Mouse (Mus musculus) liver, adult (tissue): ENCODE measurements around the gene Apc2.

Experiments
- GATA4 ChIP-seq: IDR thresholded peaks from 2 replicates; pipeline ENCODE4 v1.6.1; 2014; ENCODE audit warnings: mild to moderate bottlenecking, low read length; ENCODE audit not compliant: insufficient replicate concordance

The Apc2 gene

GRCm38 (mm10) chr10:80355431-80355830 lies 59.7 kb downstream of the Apc2 start:
- no peak for TF ChIP-seq GATA4

DNA sequence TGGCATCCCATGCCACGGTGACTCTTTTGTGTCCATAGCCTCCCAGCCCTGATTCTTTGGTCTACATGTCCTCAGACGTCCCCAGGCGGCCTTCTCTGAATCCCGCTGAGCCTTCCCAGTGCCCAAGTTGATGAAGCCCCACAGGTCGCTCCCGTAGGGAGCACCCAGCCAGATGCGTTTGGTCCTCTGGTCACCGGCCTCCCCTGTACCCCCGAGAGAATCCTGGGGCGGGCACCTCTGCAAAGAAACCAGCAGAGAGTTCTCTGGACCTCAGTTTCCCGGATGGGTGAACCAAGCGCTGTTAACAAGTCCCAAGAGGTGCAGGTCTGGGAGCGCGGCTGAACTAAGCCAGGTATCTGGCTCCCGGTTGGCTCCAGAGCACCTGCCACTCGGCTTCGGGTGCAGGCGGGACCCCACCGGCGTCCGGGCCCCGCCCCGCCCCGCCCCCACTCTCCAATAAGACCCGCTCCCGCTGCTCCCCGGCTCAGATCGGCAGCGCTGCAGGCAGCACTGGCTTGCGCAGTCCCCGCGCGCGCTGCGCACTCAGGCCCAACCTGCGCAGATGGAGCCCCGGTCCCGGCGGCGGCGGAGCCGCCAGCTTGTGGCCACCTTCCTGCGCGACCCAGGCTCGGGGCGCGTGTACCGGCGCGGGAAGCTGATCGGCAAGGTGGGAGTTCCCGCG lies 60.4 kb downstream of the Apc2 start, which contains the start of gene Plk5:
TSS of gene Plk5 (plus strand) at position 459 of the 682 bp plus-strand sequence.
- no peak for TF ChIP-seq GATA4

- no peak for TF ChIP-seq GATA4
These were observed 61.0 kb downstream of the Apc2 start for GRCm38 (mm10) chr10:80356737-80357136.

DNA sequence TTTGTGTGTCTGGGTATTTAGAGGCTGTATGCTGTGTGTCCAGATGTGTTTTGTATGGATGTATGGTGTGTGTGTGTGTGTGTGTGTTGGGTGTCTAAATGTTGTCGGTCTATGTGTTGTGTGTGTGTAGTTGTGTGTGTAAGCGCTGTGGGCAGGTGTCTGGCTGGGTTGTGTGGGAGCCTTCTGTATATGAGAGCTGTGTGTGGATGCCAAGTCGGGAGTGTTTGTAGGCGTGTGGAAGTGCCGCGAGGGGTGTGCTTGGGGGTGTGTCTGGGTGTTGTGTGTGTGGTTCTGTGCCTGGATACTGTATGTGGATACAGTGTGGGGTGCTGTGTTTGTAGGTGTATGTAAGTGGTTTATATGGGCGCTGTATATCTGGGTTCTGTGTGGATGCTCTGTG lies 61.6 kb downstream of the Apc2 start:
- TF ChIP-seq GATA4 = no peak

DNA sequence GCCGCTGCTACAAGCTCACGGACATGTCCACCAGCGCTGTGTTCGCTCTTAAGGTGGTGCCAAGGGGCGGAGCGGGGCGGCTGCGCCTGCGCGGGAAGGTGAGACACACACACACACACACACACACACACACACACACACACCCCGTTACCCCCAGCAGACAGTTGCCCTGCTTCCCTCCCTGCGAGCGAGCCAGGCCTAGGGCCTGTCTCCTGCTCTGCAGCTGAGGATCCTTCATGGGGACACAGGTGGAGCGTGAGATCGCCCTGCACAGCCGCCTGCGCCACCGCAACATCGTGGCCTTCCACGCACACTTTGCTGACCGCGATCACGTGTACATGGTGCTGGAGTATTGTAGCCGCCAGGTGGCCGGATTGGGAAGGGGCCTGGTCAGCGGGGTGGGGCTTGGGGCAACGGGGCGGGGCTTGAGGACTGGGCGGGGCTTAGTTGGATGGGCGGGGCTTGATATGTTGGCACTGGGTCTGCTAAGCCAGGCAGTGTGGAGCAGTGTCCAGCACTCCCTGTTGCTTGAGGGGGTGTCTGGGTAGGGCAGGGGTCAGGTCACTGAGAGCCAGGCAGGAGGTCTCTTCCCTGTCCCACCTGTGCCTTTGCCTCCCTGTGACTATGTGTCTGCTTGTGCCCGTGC lies 62.3 kb downstream of the Apc2 start:
- TF ChIP-seq GATA4 = no peak

DNA sequence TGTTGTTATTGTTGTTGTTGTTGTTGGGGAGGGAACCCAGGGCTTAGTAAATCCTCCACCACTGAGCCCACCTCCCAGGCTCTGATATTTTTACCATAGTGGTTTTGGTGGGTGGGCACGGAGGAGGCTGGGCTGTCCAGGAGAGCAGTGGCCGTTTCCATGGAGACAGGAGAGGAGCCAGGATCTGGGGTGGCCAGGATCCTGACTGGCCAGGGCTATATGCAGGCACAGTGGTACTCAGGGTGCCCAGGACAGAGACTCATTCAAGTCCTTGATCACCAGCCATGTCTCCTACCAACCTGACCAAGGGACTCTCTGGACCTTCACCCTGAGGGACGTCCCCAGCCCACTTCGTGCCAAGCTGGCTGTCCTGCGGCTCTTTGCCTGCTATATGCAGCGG lies 68.0 kb downstream of the Apc2 start:
- TF ChIP-seq GATA4 = no peak

DNA sequence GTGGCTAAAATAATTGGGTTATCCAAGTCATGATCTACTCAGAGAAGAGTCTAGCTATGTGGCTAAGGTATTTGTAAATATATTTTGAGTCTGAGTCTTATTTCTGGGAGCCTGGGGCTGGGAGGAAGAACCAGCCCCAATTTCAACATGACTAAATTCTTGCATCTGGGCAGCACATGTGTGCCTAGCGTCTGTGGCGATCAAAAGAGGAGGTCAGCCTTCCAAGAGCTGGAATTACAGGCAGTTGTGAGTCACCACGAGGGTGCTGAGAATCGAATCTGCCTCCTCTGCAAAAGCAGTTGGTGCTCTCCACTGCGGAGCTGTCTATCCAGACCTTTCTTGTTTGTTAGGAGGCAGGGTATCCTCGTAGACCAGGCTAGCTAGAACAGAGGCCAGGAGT lies 70.0 kb downstream of the Apc2 start:
- TF ChIP-seq GATA4 = no peak
